Mouse (Mus musculus) erythroblast, embryonic 14.5 days (primary cell): ENCODE results near the gene Adamts10.

Experiments
- GATA1 ChIP-seq: IDR thresholded peaks from 2 replicates; pipeline ENCODE4 v1.6.1; 2012; ENCODE audit warnings: low read length, inconsistent platforms, mixed read lengths
- TAL1 ChIP-seq: IDR thresholded peaks from 3 replicates; pipeline ENCODE4 v1.6.1; 2012; ENCODE audit warnings: low read length, inconsistent platforms, mixed read lengths

- no peak for TF ChIP-seq TAL1
- no peak for TF ChIP-seq GATA1
Observed at GRCm38 (mm10) chr17:33599836-33600475, 76.0 kb downstream of the Adamts10 start.
